Mouse (Mus musculus): ENCODE measurements around the gene Scn1a.

Scn1a gene

DNA sequence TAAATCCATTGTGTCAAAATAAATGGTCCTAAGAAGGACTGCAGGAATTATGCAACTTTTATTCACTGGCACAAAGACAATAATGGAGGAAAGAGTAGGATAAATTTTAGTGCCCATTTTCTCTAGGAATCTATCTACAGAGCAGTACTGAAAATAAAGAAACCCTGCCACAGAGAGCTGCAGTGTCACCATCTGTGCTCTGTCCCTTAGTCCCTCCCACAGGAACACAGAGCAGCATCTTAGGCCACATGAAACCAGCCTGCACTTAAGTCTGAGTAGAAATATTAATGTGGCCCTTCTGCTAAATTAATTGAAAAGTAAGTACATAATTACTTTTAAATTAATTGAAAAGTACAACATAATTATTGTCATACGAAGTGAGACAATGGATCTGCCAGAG lies 196.6 kb downstream of the Scn1a start:
- no peak for DNase-seq (ENCODE audit: low spot score)

DNA sequence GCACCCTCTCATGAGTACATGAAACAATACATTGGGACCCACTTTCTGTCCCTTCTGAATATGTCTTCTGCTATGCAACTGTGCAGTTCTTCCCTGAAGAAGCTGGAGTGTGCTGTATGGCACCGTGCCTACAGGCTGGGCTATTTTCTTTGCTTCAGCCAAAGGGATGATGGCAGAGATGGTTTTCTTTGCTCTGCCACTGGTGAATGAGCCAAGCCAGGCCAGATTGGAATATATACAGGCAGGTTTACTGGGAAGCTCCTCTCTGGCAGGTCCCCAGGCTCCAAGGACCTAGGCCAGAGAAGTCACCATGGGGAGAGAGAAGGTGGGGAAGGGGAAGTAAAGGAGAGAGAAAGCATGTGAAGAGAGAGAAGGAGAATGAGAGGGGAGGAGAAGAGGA lies 200.3 kb downstream of the Scn1a start:
- no peak for DNase-seq (ENCODE audit: low spot score)

DNA sequence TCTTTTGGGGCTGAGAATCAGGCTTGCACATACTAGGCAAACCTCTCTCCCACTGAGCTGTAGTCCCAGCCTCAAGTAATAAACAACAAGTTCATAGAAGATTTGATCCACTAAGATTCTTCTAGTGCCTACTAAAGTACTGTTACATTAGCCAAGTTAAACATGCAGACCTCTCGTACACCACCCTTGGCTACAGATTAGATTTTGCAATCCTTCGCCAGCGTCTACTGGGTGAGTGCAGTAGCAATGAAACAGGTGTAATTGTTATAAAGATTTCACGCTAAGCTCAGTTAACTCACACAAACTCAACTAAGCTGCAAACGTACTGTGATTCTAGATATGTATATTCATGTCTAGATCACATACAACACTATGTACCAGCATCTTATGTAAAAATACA lies 201.8 kb downstream of the Scn1a start:
- DNase-seq (ENCODE audit: low spot score), result no peak

DNA sequence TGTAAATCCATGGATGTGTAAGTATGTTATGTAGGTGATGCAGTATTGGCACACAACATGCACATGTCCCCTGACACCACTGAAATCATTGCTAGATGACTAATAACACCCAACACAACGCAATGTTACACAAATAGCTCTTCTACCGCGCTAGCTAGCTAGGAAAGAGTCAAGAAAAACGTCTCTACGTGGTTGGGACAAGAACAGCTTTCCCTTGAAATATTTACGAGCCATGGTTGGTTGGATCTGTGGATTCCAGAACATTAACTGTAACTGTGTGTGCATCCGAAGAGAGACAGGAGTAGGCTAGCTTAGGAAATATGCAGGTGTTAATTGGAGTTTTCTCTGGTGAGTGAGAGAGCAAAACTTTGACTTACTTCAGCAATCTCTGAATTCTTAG lies 219.7 kb downstream of the Scn1a start:
- DNase-seq (ENCODE audit: low spot score), result no peak

Measured in left cerebral cortex, adult 11 months (tissue).